Mouse (Mus musculus): ENCODE measurements around the gene Nans. TPM values are rescaled to one million over a fixed set of nuclear protein-coding genes. Genes with fewer than 3 reads are reported as not detected.
A peak's percentile ranks its signal among the peaks of the same experiment; 100 is the strongest.

The Nans gene
- polyA plus RNA-seq, 1 experiment from 2014 or later = 77.5 TPM

DNA sequence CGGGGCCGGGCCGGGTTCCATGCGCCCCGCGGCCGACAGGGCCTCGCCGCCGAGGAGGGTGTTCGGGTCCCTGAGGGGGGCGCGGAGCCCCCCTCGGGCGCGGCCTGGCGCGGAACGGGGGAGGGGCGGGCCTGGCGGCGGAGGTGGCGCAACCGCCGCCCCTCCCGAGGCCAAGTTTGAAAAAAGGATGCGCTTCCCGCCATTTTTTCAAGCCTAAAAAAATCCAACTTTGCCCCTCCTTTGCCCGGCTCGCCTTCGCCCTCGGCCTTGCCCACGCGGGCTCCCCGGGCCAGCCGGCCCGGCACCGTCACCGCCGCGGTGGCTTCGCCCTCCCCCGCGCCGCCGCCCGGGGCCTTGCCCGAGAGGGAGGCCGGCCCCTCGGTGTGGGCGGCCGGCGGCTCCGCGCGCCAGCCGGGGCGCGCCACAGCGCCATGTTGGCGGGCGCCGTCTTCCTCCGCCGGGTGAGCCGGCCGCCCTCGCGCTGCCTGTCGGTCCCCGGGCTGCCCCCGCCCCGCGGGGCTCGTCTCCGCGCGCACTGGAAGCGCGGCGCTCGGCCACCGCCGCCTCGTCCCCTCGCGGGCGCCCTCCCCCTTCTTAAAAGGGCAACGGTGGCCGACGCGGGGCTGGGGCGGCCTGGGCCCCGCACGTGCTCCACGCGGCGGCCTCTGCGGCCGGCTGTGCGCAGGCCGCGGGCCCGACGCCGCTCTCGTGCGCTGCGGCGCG lies 37.1 kb upstream of the Nans start:
- H3K27me3 ChIP-seq (replicated peaks; ENCODE audit: control insufficient read depth, insufficient read depth, low read length) = no peaks in the 10 kb centered on the region
- DNase-seq (ENCODE audit: low spot score) (peak; percentile 82), ATAC-seq (peak; percentile 47)
- no peaks in the 10 kb centered on the region for H3K36me3 ChIP-seq (ENCODE audit: control insufficient read depth, insufficient read depth, low read length)
- peak overlapping the region; percentile 98 for H3K27ac ChIP-seq (ENCODE audit: low read depth, low read length)
- H3K4me3 ChIP-seq (ENCODE audit: low read depth, low read length) = peak overlapping the region; percentile 89
- 0% methylated on average over 96 of the region's 111 CpGs for WGBS
- peak overlapping the region; percentile 97 for H3K9ac ChIP-seq (ENCODE audit: low read length)
- H3K4me1 ChIP-seq (ENCODE audit: control insufficient read depth, insufficient read depth, low read length) = peaks cover 29% of the 10 kb centered on the region
- H3K9me3 ChIP-seq (replicated peaks; ENCODE audit: control insufficient read depth, low read length) = no peaks in the 10 kb centered on the region
- H3K4me2 ChIP-seq (ENCODE audit: low read length) = peak overlapping the region; percentile 90

DNA sequence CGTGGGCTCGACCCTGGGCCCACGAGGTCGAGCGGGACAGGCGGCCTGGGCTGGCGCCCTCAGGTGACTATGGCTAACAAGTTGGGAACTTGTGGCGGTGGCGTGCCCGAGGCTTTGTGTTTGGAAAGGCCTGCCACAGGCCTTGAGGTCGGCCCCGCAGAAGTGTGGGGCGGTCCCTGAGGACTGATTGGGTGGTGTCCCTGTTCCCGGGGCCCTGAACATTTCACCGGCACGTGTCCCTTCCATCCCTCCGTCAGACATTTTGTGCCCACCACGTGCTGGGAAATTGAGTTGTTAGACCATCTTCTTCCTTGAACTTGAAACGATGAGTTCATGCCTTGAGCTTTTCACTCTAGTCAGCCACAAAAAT lies 36.6 kb upstream of the Nans start:
- H3K27me3 ChIP-seq (replicated peaks; ENCODE audit: control insufficient read depth, insufficient read depth, low read length) = no peaks in the 10 kb centered on the region
- WGBS = 0% methylated on average over 19 of the region's 19 CpGs
- ATAC-seq = peak; percentile 18

DNA sequence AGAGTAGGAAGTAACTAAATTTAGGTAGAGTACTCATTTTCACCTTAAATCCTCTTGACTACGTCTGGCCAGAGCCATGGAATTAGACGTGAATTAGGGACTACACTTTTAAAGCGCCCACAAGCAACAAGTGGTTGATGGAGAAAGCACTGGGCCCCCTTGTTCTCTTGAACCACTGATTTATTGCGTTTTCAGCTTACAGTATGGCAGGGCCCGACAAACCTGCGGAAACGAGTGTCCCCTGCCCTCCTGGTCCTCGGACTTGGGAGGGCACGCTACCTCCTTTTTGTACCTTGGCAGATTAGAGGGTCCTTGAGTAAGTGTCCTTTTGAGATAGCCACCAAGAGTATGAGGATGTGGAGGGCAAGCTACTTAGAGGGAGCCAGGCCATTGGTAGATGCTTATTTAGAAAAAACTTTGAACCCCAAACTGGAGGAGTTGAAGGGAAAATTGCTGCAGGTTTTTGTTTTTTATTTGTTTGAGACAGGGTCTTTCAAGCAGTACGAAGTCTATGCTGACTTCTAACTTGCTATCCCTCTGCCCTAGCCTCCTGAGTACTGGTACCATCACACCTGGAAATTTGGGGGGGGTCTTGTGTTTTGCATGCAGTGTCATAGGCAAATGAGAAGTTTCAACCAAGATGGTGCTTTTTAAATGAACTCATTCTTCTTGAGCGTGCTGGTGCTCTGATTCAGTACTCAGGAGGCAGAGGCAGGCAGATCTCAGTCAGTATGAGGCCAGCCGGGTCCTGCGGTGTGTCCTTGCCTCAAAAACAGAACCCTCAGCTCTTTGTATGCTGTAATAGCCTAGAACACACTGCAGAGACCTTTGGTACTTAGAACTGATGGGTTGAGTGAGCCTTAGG lies 36.0 kb upstream of the Nans start:
- H3K4me2 ChIP-seq (ENCODE audit: low read length) = peak overlapping the region; percentile 90
- H3K4me3 ChIP-seq (ENCODE audit: low read depth, low read length) = peak overlapping the region; percentile 89
- peak overlapping the region; percentile 97 for H3K9ac ChIP-seq (ENCODE audit: low read length)
- no peaks in the 10 kb centered on the region for H3K27me3 ChIP-seq (replicated peaks; ENCODE audit: control insufficient read depth, insufficient read depth, low read length)
- DNase-seq (ENCODE audit: low spot score) (no peak), ATAC-seq (no peak)
- H3K4me1 ChIP-seq (ENCODE audit: control insufficient read depth, insufficient read depth, low read length) = peaks cover 29% of the 10 kb centered on the region
- H3K36me3 ChIP-seq (ENCODE audit: control insufficient read depth, insufficient read depth, low read length) = no peaks in the 10 kb centered on the region
- 39% methylated on average over 13 of the region's 13 CpGs for WGBS
- H3K27ac ChIP-seq (ENCODE audit: low read depth, low read length) = peak overlapping the region; percentile 98; the same call in 1 of the 2 replicates
- no peaks in the 10 kb centered on the region for H3K9me3 ChIP-seq (replicated peaks; ENCODE audit: control insufficient read depth, low read length)

More for the DNA sequence above, 36.6 kb upstream of the Nans start:
- no peaks in the 10 kb centered on the region for H3K36me3 ChIP-seq (ENCODE audit: control insufficient read depth, insufficient read depth, low read length)
- peak overlapping the region; percentile 90 for H3K4me2 ChIP-seq (ENCODE audit: low read length)
- H3K9me3 ChIP-seq (replicated peaks; ENCODE audit: control insufficient read depth, low read length) = no peaks in the 10 kb centered on the region
- peak overlapping the region; percentile 97 for H3K9ac ChIP-seq (ENCODE audit: low read length)
- H3K4me3 ChIP-seq (ENCODE audit: low read depth, low read length) = peak overlapping the region; percentile 89
- peak overlapping the region; percentile 98 for H3K27ac ChIP-seq (ENCODE audit: low read depth, low read length)
- DNase-seq (ENCODE audit: low spot score) = peak; percentile 75
- peaks cover 29% of the 10 kb centered on the region for H3K4me1 ChIP-seq (ENCODE audit: control insufficient read depth, insufficient read depth, low read length)

- Histone ChIP-seq H3K9ac (ENCODE audit: low read length) (peak overlapping the region; percentile 30), H3K27ac (ENCODE audit: low read depth, low read length) (peak overlapping the region; percentile 15; the same call in 1 of the 2 replicates), H3K27me3 (replicated peaks; ENCODE audit: control insufficient read depth, insufficient read depth, low read length) (no peaks in the 10 kb centered on the region), H3K9me3 (replicated peaks; ENCODE audit: control insufficient read depth, low read length) (no peaks in the 10 kb centered on the region), H3K36me3 (ENCODE audit: control insufficient read depth, insufficient read depth, low read length) (no peaks in the 10 kb centered on the region), H3K4me3 (ENCODE audit: low read depth, low read length) (no peak overlapping the region), H3K4me1 (ENCODE audit: control insufficient read depth, insufficient read depth, low read length) (peaks cover 29% of the 10 kb centered on the region), H3K4me2 (ENCODE audit: low read length) (peak overlapping the region; percentile 90)
- peak; percentile 24 for DNase-seq (ENCODE audit: low spot score)
- WGBS = 57% methylated on average over 5 of the region's 5 CpGs
- ATAC-seq = no peak
Observed at GRCm38 (mm10) chr4:46454097-46454864, 34.8 kb upstream of the Nans start.

DNA sequence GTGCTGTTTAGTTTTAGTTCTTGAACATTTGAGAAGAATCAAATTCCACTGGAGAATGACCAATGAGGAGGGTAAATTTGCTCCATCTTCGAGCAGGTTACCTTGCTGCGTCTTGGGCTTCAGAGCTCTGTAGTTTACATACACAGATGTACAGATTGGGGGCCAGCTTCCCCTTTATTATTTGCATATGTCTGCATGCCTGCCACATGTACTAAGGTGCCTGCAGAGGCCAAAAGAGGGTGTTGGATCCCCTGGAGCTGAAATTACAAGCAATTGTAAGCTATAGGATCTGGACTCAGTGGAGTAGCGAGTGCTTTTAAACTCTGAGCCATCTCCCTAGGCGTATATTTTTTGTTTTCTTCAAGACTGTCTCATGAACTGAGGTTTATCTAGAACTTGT lies 32.3 kb upstream of the Nans start:
- Histone ChIP-seq H3K9me3 (replicated peaks; ENCODE audit: control insufficient read depth, low read length) (no peaks in the 10 kb centered on the region), H3K36me3 (ENCODE audit: control insufficient read depth, insufficient read depth, low read length) (peaks cover 14% of the 10 kb centered on the region; the same call in 1 of the 2 replicates), H3K4me2 (ENCODE audit: low read length) (no peak overlapping the region), H3K4me1 (ENCODE audit: control insufficient read depth, insufficient read depth, low read length) (peaks cover 29% of the 10 kb centered on the region), H3K9ac (ENCODE audit: low read length) (no peak overlapping the region), H3K27ac (ENCODE audit: low read depth, low read length) (no peak overlapping the region), H3K27me3 (replicated peaks; ENCODE audit: control insufficient read depth, insufficient read depth, low read length) (no peaks in the 10 kb centered on the region), H3K4me3 (ENCODE audit: low read depth, low read length) (no peak overlapping the region)
- no peak for ATAC-seq
- 86% methylated on average over 4 of the region's 4 CpGs for WGBS
- no peak for DNase-seq (ENCODE audit: low spot score)

- no peak overlapping the region for H3K27ac ChIP-seq (ENCODE audit: low read depth, low read length)
- 97% methylated on average over 3 of the region's 3 CpGs for WGBS
- no peak overlapping the region for H3K4me2 ChIP-seq (ENCODE audit: low read length)
- ATAC-seq (no peak), DNase-seq (ENCODE audit: low spot score) (no peak)
- no peak overlapping the region for H3K9ac ChIP-seq (ENCODE audit: low read length)
- H3K9me3 ChIP-seq (replicated peaks; ENCODE audit: control insufficient read depth, low read length) = no peaks in the 10 kb centered on the region
- no peaks in the 10 kb centered on the region for H3K27me3 ChIP-seq (replicated peaks; ENCODE audit: control insufficient read depth, insufficient read depth, low read length)
- H3K4me1 ChIP-seq (ENCODE audit: control insufficient read depth, insufficient read depth, low read length) = peaks cover 29% of the 10 kb centered on the region
- H3K36me3 ChIP-seq (ENCODE audit: control insufficient read depth, insufficient read depth, low read length) = peaks cover 16% of the 10 kb centered on the region; the same call in 1 of the 2 replicates
- H3K4me3 ChIP-seq (ENCODE audit: low read depth, low read length) = no peak overlapping the region
Observed at GRCm38 (mm10) chr4:46457186-46457585, 31.9 kb upstream of the Nans start.

- H3K9me3 ChIP-seq (replicated peaks; ENCODE audit: control insufficient read depth, low read length) = no peaks in the 10 kb centered on the region
- ATAC-seq = no peak
Observed at GRCm38 (mm10) chr4:46458411-46458810, 30.6 kb upstream of the Nans start.

GRCm38 (mm10) chr4:46463130-46463830 lies 25.8 kb upstream of the Nans start:
- Histone ChIP-seq H3K27me3 (replicated peaks; ENCODE audit: control insufficient read depth, insufficient read depth, low read length) (no peaks in the 10 kb centered on the region), H3K4me1 (ENCODE audit: control insufficient read depth, insufficient read depth, low read length) (no peaks in the 10 kb centered on the region), H3K36me3 (ENCODE audit: control insufficient read depth, insufficient read depth, low read length) (peaks cover 74% of the 10 kb centered on the region), H3K27ac (ENCODE audit: low read depth, low read length) (no peak overlapping the region), H3K9me3 (replicated peaks; ENCODE audit: control insufficient read depth, low read length) (no peaks in the 10 kb centered on the region), H3K9ac (ENCODE audit: low read length) (no peak overlapping the region), H3K4me3 (ENCODE audit: low read depth, low read length) (no peak overlapping the region), H3K4me2 (ENCODE audit: low read length) (no peak overlapping the region)
- DNase-seq (ENCODE audit: low spot score) (peak; percentile 47), ATAC-seq (0 out of 2 replicates have a peak, but pooled peaks have one; percentile 58)
- WGBS = 80% methylated on average over 7 of the region's 7 CpGs

More at GRCm38 (mm10) chr4:46458411-46458810, 30.6 kb upstream of the Nans start:
- H3K4me1 ChIP-seq (ENCODE audit: control insufficient read depth, insufficient read depth, low read length) = peaks cover 17% of the 10 kb centered on the region
- no peak overlapping the region for H3K4me2 ChIP-seq (ENCODE audit: low read length)
- H3K27ac ChIP-seq (ENCODE audit: low read depth, low read length) = no peak overlapping the region
- WGBS = 91% methylated on average over 2 of the region's 2 CpGs
- peaks cover 26% of the 10 kb centered on the region; the same call in 1 of the 2 replicates for H3K36me3 ChIP-seq (ENCODE audit: control insufficient read depth, insufficient read depth, low read length)
- H3K4me3 ChIP-seq (ENCODE audit: low read depth, low read length) = no peak overlapping the region
- DNase-seq (ENCODE audit: low spot score) = no peak
- H3K9ac ChIP-seq (ENCODE audit: low read length) = no peak overlapping the region
- no peaks in the 10 kb centered on the region for H3K27me3 ChIP-seq (replicated peaks; ENCODE audit: control insufficient read depth, insufficient read depth, low read length)

Data from forebrain, embryonic 14.5 days (tissue).